Mouse (Mus musculus): ENCODE measurements around the gene Abcf3.

DNA sequence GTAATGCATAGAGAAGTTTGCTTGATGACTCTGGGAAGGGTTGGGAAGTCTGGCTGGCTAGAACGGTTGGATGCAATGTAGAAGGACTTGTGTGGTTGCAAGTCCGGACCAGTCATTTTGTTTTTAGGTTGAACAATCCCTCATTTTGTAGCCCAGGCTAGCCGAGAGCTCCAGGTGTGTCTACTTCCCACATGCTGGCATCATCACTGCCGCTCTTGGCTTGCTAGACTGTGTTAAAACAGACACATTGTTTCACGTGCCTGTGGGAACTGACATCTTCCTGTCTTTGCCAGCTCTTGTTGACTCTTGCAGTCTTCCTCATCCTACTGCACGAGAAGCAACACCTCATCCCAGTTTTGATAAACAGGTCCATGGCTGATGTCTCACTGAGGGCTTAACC lies 6.6 kb downstream of the Abcf3 start:
- no peak for TF ChIP-seq USF1 (IDR thresholded peaks at IDR 0.05; ENCODE audit: low read depth)
- no peak for TF ChIP-seq POLR2A (IDR thresholded peaks at IDR 0.05; ENCODE audit: insufficient read length, low read depth)
- no peak for TF ChIP-seq MYOD1 (IDR thresholded peaks at IDR 0.05; ENCODE audit: control insufficient read depth in 1 of 3, insufficient read length in 2 of 3, low read depth in 2 of 3)
- no peak for TF ChIP-seq E2F4 (IDR thresholded peaks at IDR 0.05; ENCODE audit: insufficient read depth)
- no peak for TF ChIP-seq SRF (IDR thresholded peaks at IDR 0.05; ENCODE audit: control insufficient read depth, insufficient read length, low read depth)
- TF ChIP-seq MAX (IDR thresholded peaks at IDR 0.05; ENCODE audit: low read depth): no peak
- TF ChIP-seq MYOG (IDR thresholded peaks at IDR 0.05; ENCODE audit: control insufficient read depth in 1 of 3, insufficient read depth in 1 of 3, insufficient read length in 2 of 3, low read depth in 2 of 3): no peak
- no peak for TF ChIP-seq POLR2AphosphoS2 (IDR thresholded peaks at IDR 0.05; ENCODE audit: insufficient read length, low read depth)
- TF ChIP-seq TCF3 (IDR thresholded peaks at IDR 0.05; ENCODE audit: insufficient read length, low read depth): no peak
- no peak for TF ChIP-seq TCF12 (IDR thresholded peaks at IDR 0.05; ENCODE audit: insufficient read depth, poor library complexity, severe bottlenecking)
